Mouse (Mus musculus) hindbrain, embryonic 11.5 days (tissue): ENCODE measurements at regions not wholly inside any gene's neighbourhood (a gene's known extent, or its start where the extent isn't known, plus 50 kb on each side); places are given as distances from the start of the nearest gene placed in this dataset.
"Not testable (repeated sequence)": the region's sequence is repeated elsewhere in the genome, so short reads cannot be mapped to it uniquely, and the experiment has no call there.

Source experiments
- ATAC-seq: fragments of 200-750 bp; cut with Nextera tagmentation; 2 replicates; pipeline ENCODE4 v1.8.0; 2017; ENCODE audit warnings: mild to moderate bottlenecking, moderate TSS enrichment, moderate library complexity; ENCODE audit not compliant: low FRiP score
- DNase-seq: peaks from one replicate; pipeline ENCODE4 v3.0.0-alpha.2; 2015; ENCODE audit warnings: low spot score
- H3K27ac ChIP-seq: fragments of 300-500 bp; sonication (generic); 2 replicates; pipeline ENCODE4 v1.5.1; 2014; ENCODE audit warnings: mild to moderate bottlenecking, low read depth, low read length
- H3K27me3 ChIP-seq: fragments of 300-500 bp; sonication (generic); 2 replicates; pipeline ENCODE4 v1.6.1; 2014; ENCODE audit warnings: mild to moderate bottlenecking, low read length, moderate library complexity, mixed read lengths; ENCODE audit not compliant: control insufficient read depth, insufficient read depth
- H3K36me3 ChIP-seq: fragments of 300-500 bp; sonication (generic); 2 replicates; pipeline ENCODE4 v1.6.1; 2014; ENCODE audit warnings: mild to moderate bottlenecking, low read length, moderate library complexity, mixed read lengths; ENCODE audit not compliant: control insufficient read depth, insufficient read depth
- H3K4me1 ChIP-seq: fragments of 300-500 bp; sonication (generic); replicated peaks from 2 replicates; pipeline ENCODE4 v1.6.1; 2014; ENCODE audit warnings: low read length, mixed read lengths; ENCODE audit not compliant: control insufficient read depth, insufficient read depth
- H3K4me2 ChIP-seq: fragments of 300-500 bp; sonication (generic); replicated peaks from 2 replicates; pipeline ENCODE4 v1.6.1; 2014; ENCODE audit warnings: mild to moderate bottlenecking, low read depth, low read length
- H3K4me3 ChIP-seq: fragments of 300-500 bp; sonication (generic); 2 replicates; pipeline ENCODE4 v1.5.1; 2014; ENCODE audit warnings: low read depth, low read length
- H3K9ac ChIP-seq: fragments of 300-500 bp; sonication (generic); 2 replicates; pipeline ENCODE4 v1.6.1; 2014; ENCODE audit warnings: low read depth, low read length
- H3K9me3 ChIP-seq: fragments of 300-500 bp; sonication (generic); 2 replicates; pipeline ENCODE4 v1.6.1; 2016; ENCODE audit warnings: low read length; ENCODE audit not compliant: control insufficient read depth
- WGBS: fragments of 180-500 bp; shearing (Covaris S2); extraction: QIAGEN DNeasy Blood & Tissue Kit; methylation state at CpG from one replicate; pipeline ENCODE4 v1.1.7; 2014; 5-methylcytosine and 5-hydroxymethylcytosine counted together

- Histone ChIP-seq H3K4me3 (no peak overlapping the region), H3K9ac (no peak overlapping the region), H3K4me1 (no peaks in the 10 kb centered on the region), H3K27me3 (no peaks in the 10 kb centered on the region), H3K36me3 (no peaks in the 10 kb centered on the region), H3K27ac (no peak overlapping the region), H3K9me3 (no peaks in the 10 kb centered on the region), H3K4me2 (no peak overlapping the region)
- ATAC-seq = no peak
- WGBS = 68% methylated on average over 7 of the region's 7 CpGs
- DNase-seq = no peak
Measured at GRCm38 (mm10) chr4:105844675-105845466, 55.2 kb downstream of the Gm12728 start.

- not testable (repeated sequence) for H3K4me2 ChIP-seq, H3K9ac ChIP-seq, H3K4me1 ChIP-seq, H3K4me3 ChIP-seq, H3K27me3 ChIP-seq, H3K27ac ChIP-seq, DNase-seq, H3K9me3 ChIP-seq, H3K36me3 ChIP-seq
- 77% methylated on average over 3 of the region's 3 CpGs for WGBS
- peak; percentile 22; the same call in 1 of the 2 replicates for ATAC-seq
Measured at GRCm38 (mm10) chr4:105845998-105846989, 56.6 kb downstream of the Gm12728 start.

GRCm38 (mm10) chr4:105853086-105853485 lies 63.4 kb downstream of the Gm12728 start:
- Histone ChIP-seq H3K9me3 (no peaks in the 10 kb centered on the region), H3K4me1 (no peaks in the 10 kb centered on the region), H3K36me3 (no peaks in the 10 kb centered on the region), H3K27me3 (no peaks in the 10 kb centered on the region), H3K27ac (no peak overlapping the region), H3K9ac (no peak overlapping the region), H3K4me3 (no peak overlapping the region), H3K4me2 (no peak overlapping the region)
- DNase-seq (no peak), ATAC-seq (no peak)
- 91% methylated on average over 6 of the region's 6 CpGs for WGBS

- Histone ChIP-seq H3K27ac (no peak overlapping the region), H3K4me1 (no peaks in the 10 kb centered on the region), H3K9ac (no peak overlapping the region), H3K36me3 (no peaks in the 10 kb centered on the region), H3K4me3 (no peak overlapping the region), H3K4me2 (no peak overlapping the region), H3K9me3 (no peaks in the 10 kb centered on the region), H3K27me3 (no peaks in the 10 kb centered on the region)
- no peak for DNase-seq
- ATAC-seq = no peak
- WGBS = 79% methylated on average over 15 of the region's 15 CpGs
Measured at GRCm38 (mm10) chr4:105859052-105859864, 69.6 kb downstream of the Gm12728 start.

GRCm38 (mm10) chr4:105860930-105861653 lies 71.4 kb downstream of the Gm12728 start:
- Histone ChIP-seq H3K4me2 (no peak overlapping the region), H3K4me1 (no peaks in the 10 kb centered on the region), H3K4me3 (no peak overlapping the region), H3K27me3 (no peaks in the 10 kb centered on the region), H3K9me3 (no peaks in the 10 kb centered on the region), H3K36me3 (no peaks in the 10 kb centered on the region), H3K27ac (no peak overlapping the region), H3K9ac (no peak overlapping the region)
- ATAC-seq = no peak
- 57% methylated on average over 11 of the region's 11 CpGs for WGBS
- DNase-seq = peak; percentile 48

GRCm38 (mm10) chr4:105861654-105862037 lies 72.0 kb downstream of the Gm12728 start:
- DNase-seq (no peak), ATAC-seq (no peak)
- H3K9me3 ChIP-seq = no peaks in the 10 kb centered on the region
- no peak overlapping the region for H3K4me2 ChIP-seq
- no peaks in the 10 kb centered on the region for H3K36me3 ChIP-seq
- H3K27ac ChIP-seq = no peak overlapping the region
- no peak overlapping the region for H3K4me3 ChIP-seq
- H3K9ac ChIP-seq = no peak overlapping the region
- no peaks in the 10 kb centered on the region for H3K4me1 ChIP-seq
- H3K27me3 ChIP-seq = no peaks in the 10 kb centered on the region

GRCm38 (mm10) chr4:105870512-105870911 lies 80.8 kb downstream of the Gm12728 start:
- no peaks in the 10 kb centered on the region for H3K4me1 ChIP-seq
- no peak overlapping the region for H3K4me3 ChIP-seq
- DNase-seq (no peak), ATAC-seq (no peak)
- H3K27me3 ChIP-seq = no peaks in the 10 kb centered on the region
- no peaks in the 10 kb centered on the region for H3K36me3 ChIP-seq
- no peak overlapping the region for H3K27ac ChIP-seq
- WGBS = 72% methylated on average over 3 of the region's 3 CpGs
- no peak overlapping the region for H3K4me2 ChIP-seq
- H3K9ac ChIP-seq = no peak overlapping the region
- no peaks in the 10 kb centered on the region for H3K9me3 ChIP-seq

GRCm38 (mm10) chr4:105877246-105877645 lies 87.6 kb downstream of the Gm12728 start:
- H3K36me3 ChIP-seq = no peaks in the 10 kb centered on the region
- H3K27ac ChIP-seq = no peak overlapping the region
- no peak overlapping the region for H3K4me2 ChIP-seq
- DNase-seq (no peak), ATAC-seq (no peak)
- no peak overlapping the region for H3K9ac ChIP-seq
- no peaks in the 10 kb centered on the region for H3K9me3 ChIP-seq
- 77% methylated on average over 5 of the region's 5 CpGs for WGBS
- H3K4me3 ChIP-seq = no peak overlapping the region
- H3K4me1 ChIP-seq = no peaks in the 10 kb centered on the region
- no peaks in the 10 kb centered on the region for H3K27me3 ChIP-seq
